Mouse (Mus musculus) adrenal gland, adult 2 months (tissue): ENCODE data around the gene Mrps25. TPM values are rescaled to one million over a fixed set of nuclear protein-coding genes. Genes with fewer than 3 reads are reported as not detected.

Experiments used
- DNase-seq: peaks from one replicate; pipeline ENCODE4 v3.0.0; 2021
- polyA plus RNA-seq: library from polyadenylated mRNA; depleted of rRNA; stranded (reverse); fragments of >200 nt; gene quantifications from 2 replicates; pipeline ENCODE4 v1.2.3, GENCODE M21; 2012; rRNA removed
- total RNA-seq, 2 experiments: library from RNA; stranded (reverse); gene quantifications; 2 replicates each; pipeline ENCODE4 v1.2.3; 2021

Mrps25 gene
- total and polyA plus RNA-seq, 3 experiments, result 2.2 to 51.1 (median 45.0) TPM

- DNase-seq, result no peak
These were observed 56.9 kb downstream of the Mrps25 start for GRCm38 (mm10) chr6:92126861-92127468.

- no peak for DNase-seq
These were observed 59.3 kb downstream of the Mrps25 start for GRCm38 (mm10) chr6:92124547-92124946.

Other genes with a start within 250 kb of the Mrps25 start
- gene Fgd5, start 205.2 kb downstream of the Mrps25 start, total RNA-seq, result 10 to 100 TPM; 13.1 to 18.5 TPM
- 7.4 and 7.7 TPM in 2 replicates for gene Fgd5, start 205.2 kb downstream of the Mrps25 start, polyA plus RNA-seq
- gene Nr2c2, start 92.6 kb downstream of the Mrps25 start, total RNA-seq, result 10 to 100 TPM; 32.4 to 41.1 TPM
- gene Nr2c2, start 92.6 kb downstream of the Mrps25 start, polyA plus RNA-seq, result 8.1 and 12.0 TPM in 2 replicates
- gene Rbsn, start 30.9 kb upstream of the Mrps25 start, total RNA-seq, result 10 to 100 TPM; 18.6 to 19.5 TPM
- 6.2 and 6.4 TPM in 2 replicates for gene Rbsn, start 30.9 kb upstream of the Mrps25 start, polyA plus RNA-seq
- gene Trh, start 60.6 kb upstream of the Mrps25 start, total RNA-seq, result not detected
- gene Trh, start 60.6 kb upstream of the Mrps25 start, polyA plus RNA-seq, result not detected in 2 replicates